Mouse (Mus musculus) 416B (cell line): Measurements from ENCODE around the gene Zfp592.
"Not testable (repeated sequence)": the region's sequence is repeated elsewhere in the genome, so short reads cannot be mapped to it uniquely, and the experiment has no call there.

Experiments
- DNase-seq: peaks from one replicate; pipeline ENCODE4 v3.0.0; 2011; ENCODE audit warnings: low read depth

Gene Zfp592

DNA sequence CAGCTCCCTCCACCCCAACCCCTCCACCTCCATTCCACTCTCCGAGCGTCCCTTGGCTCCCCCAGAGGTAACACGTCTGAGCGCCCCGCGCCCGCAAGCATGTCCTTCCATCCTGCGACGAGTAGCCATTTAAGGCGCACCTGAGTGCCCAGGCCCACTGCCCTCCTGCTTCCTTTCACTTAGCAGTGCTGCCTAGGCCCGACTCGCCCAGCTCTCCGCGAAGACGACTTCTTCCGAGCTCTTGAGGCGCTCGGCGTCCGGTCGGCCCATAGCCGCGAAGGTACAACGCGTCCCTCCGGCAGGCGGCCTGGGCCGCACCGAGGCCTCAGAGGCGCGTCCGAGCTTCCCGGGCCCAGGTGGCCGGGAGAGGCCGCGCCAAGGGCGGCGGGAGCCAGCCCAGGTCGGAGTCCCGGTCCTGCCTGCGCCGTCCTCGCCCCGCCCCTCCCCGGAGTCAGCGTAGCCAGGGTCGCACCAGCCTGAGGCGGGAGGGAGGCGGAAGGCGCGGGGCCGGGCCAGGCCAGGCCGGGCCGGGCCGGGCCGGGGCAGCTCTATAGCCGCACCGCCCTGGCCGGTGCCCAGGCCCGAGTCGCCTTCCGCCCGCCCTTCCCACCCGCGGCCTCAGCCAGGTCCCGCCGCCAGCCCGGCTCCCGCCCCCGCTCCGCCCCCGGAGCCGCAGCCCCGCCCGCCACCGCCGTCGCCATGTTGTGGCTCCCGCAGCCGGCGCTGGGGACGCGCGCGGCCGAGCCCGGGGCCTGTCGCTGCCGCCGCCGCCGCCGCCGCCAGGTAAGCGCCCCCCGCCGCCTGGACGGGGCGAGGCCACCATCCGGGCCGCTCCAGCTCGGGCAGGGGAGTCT, at the start of gene Zfp592:
Gene Zfp592, plus strand, starts transcription at position 702 of the 854 bp plus-strand sequence.
- DNase-seq, result peak; percentile 64

- DNase-seq, result peak; percentile 94
These were observed 45.8 kb upstream of the Zfp592 start, which contains the start of gene Sec11a for GRCm38 (mm10) chr7:80947445-80948350. Sec11a (minus strand) TSS chr7:80947780.

DNA sequence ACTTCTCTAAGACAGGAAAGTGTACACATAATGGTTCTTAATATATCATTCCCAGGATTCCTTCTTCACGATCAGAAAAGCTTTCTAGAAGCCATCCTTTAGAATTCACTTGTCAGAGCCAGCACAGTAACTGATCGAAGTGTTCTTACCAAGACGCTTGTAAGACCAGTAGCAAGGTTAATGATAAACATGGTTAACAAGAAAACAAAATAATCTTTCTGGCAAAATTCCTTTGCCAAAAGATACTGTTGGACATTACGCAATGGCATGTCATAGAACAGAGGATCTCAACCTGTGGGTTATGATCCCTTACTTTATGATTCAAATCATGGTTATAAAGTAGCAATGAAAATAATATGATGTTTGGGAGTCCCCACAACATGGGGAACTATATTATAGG, 42.0 kb upstream of the Zfp592 start:
- no peak for DNase-seq

DNA sequence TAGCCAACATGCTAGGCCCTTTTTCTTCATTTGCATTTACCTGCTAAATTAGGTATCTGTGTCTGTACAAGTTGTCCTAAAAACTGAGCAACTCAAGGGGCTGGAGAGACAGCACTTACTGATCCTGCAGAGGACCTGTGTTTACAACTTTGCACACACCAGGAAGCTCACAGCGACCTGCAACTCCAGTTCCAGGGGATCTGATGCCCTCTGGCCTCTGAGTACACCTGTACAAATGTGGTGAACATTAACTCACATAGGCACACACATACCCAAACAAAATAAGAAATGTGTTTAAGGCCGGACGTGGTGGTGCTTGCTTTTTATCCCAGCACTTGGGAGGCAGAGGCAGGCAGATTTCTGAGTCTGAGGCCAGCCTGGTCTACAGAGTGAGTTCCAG, 41.3 kb upstream of the Zfp592 start:
- no peak for DNase-seq

DNA sequence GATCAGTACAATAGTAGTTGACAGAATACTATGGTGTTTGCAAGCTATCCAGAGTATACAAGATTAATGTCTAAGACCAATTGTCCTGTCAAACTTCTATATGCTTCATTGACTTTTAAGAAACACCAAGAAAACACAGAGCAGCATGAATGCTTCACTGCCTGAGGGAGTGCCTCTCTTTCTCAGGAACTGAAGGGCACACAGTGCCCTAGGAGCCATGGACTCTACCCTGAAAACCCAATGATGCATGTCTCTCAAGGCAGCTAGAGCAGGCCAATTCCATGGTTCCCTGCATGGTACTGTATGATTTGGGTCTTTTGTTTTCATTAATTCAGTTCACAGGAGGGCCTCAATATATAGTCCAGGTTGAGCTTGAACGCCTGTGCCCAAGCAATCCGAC, 39.2 kb upstream of the Zfp592 start:
- no peak for DNase-seq

DNA sequence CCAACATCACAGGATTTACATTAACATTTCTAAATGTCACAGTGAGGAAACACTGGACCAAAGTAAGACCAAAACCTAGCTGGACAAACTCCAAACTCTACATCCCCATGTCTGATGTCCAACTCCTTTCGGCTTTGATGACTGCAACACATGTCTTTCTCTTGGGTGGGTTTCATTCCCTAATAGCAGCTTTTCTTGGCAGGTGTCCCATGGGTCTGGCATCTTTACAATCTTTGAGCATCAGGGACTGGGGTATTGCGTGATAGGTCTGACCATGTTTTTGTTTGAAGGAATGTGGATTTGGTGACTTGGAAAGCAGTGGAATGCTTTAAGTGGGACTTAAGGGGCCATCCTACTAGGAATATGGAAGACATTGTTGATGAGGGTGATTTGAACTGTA, 36.6 kb upstream of the Zfp592 start:
- DNase-seq, result no peak

DNA sequence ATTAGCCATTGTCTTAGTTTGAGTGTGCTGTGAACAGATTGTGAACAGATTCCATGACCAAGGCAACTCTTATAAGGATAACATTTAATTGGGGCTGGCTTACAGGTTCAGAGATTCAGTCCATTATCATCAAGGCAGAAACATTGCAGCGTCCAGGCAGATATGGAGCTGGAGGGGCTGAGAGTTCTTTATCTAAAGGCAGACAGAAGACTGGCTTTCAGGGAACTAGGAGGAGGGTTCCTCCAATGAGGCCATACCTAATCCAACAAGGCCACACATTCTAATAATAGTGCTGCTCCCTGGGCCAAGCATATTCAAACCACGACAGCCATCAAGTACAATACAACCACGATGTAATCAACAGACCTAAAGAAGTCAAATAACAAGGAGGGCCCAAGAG, 34.5 kb upstream of the Zfp592 start:
- no peak for DNase-seq

DNA sequence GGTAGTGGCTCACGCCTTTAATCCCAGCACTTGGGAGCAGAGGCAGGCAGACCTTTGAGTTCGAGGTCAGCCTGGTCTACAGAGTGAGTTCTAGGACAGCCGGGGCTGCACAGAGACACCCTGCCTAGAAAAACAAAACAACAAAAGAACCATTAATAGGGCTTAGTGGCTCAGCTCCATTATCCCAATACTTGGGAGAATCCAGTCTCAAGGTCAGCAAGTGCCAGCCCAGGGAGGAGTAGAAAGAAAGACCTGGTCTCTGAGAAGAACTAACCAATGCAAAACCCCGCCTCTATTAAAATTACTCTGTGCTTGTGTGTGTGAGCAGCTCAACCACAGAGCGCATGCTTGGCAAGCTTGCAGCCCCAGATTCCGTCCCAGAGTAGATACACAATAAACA, 30.7 kb upstream of the Zfp592 start:
- no peak for DNase-seq

DNA sequence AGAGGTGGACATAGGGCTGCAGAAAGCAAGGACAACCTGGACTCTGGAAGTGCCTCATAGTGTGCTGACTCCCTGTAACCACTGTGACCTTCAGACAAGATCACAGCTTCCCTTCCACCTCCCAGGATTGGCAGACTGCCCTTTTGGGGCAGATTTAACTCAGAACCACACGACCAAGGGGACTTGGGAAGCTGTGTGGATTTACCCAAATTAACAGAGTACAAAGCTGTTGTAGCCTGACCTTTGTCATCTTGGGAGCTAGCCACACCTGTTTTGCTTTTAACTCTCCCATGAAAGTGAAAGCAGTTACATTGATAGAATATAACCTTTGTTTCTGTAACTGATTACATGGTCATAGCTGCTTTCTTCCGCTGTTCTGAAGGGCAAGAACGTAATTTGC, 22.6 kb upstream of the Zfp592 start:
- no peak for DNase-seq

DNA sequence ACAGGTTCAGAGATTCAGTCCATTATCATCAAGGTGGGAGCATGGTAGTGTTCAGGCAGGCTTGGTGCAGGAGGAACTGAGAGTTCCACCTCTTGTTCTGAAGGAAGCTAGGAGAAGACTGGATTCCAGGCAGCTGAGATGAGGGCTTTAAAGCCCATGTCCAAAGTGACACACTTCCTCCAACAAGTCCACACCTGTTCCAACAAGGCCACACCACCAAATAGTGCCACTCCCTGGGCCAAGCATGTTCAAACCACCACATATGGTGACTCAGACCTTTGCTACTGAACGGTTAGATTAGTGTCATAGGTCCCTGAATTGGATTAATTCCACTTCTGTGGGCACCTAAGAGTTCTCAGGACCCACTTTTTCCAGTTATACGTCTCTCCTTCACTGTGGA, 22.1 kb upstream of the Zfp592 start:
- DNase-seq, result no peak

GRCm38 (mm10) chr7:80972082-80972481, 21.4 kb upstream of the Zfp592 start:
- DNase-seq, result no peak

DNA sequence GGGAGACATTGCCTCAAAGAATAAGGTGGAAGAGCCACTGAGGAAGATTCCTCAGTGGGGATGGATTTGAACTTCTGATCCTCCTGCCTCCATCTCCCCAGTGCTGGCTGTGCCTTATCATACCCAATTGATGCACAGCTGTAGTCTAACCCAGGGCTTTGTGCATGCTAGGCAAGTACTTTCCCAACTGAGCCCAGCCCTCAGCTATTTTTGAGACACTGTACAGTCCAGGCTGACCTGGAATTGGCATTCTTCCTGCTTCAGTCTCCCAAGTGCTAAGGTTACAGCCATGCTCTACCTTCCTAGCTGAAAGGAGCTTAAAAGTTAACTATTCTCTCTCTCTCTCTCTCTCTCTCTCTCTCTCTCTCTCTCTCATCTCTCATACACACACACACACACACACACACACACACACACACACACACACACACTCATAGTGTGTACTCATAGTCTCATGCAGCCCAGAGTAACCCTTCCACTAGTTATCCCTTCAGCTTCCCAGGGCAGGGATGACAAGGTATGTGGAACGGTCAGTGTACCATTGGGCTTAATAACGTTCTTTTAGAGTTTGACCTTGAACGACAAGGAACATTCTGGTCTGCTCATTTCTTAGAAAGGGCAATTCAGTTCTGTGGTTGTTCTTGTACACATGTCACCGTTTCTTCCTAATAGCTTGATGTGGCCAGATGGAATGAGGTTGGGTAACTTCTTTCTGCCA, 20.4 kb upstream of the Zfp592 start:
- DNase-seq, result not testable (repeated sequence)

DNA sequence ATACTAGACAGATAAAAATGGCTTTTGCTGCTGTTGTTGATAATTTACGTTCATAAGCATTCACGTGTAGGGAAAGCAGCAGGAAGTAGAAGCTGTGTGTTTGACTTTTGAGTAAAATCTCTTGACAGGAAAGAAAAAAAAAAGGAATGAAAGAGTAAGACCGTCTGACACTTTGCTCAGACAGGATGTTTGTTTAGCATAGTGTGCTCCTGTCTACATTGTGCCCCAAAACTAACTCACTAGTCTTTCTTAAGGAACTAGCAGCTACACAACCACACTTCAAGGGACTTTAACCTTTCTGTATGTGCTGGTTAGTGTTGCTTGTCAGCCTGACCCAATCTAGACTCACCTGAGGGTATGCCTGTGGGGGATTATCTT, 19.9 kb upstream of the Zfp592 start:
- DNase-seq, result not testable (repeated sequence)

DNA sequence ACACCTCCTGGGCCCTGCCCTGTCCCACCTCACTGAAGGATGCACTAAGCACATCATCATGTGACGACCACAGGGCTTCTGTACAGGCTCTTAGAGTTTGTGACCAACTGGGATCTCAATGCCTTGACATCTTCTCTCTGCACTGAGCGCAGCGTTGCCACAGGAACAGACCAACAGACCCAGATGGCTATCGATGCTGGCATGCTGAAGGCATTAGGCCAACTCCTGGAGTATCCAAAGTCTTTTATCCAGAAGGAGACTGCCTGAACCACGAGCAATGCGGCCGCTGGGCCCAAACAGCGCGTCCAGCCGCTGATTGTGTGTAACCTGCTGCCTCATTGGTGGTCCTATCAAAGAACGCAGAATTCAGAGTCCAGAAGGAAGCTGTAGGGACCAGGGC, 12.9 kb upstream of the Zfp592 start:
- DNase-seq, result no peak

DNA sequence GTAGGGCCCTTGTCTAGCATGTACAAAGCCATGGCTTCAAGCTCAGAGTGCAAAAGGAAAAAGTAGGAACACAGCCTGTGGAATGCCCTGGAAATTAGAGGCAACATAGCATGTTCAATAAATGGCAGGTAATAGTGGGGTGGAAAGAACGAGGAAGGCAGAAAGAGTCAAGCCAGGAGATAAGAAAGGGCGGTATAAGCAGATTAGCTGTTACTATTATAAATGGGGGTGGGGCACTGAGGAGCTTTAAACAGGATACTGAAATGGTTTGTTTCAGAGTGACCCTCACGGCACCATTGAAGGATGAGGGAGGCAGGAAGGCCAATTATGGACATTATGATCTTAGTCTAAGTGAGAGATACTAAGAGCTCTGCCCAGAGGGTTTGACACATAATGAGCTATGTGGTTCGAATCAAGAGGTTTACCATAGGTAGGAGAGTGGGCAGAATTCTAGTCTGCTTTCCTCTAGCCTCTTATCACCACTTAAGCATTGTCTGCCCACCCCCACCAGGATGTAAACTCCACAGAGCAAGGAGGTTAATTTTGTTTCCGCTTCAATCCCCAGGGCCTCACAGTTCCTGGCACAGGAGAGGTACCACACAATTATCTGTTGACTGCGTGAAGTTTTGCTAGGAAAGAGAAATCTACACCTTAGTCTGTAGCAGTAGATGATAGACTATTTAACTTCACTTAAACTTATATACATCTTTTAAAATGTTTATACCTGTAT, 6.9 kb upstream of the Zfp592 start:
- no peak for DNase-seq

DNA sequence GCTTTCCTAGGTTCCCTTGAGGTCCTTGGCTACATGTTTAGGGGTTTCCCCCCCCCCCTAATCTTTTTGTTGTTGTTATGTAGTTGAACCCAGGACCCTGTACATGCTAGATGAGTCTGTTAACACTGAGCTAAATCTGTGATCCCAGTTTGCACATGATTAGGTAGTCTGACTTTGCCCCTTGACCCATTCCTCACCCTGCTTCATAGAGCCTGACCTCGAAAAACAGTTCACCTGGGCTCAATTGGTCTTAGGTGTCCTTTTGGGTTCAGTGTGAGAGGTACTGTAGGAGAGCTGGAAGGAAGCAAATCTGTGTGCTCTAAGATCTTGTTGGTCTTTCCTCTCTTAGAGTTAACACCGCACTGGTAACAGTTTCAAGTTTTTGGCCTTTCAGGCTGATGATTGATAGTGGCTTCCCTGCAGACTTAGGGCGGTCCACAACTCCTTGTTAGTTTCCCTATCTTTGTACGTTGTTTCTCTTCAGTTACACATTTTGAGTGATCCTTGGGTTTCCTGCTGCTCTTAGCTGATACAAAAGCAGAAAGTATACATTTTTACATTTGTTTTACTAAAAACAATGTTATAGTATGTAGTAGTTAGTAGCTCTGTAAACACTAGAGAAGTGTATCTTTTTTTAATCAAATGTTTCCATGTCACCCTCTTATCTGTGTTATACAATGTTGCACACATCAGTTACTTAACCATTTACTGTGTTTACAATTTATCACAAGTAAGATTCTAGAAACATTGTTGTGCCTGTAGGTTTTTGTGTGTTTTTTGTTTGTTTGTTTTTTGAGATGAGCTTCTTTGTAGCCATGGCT, 5.5 kb upstream of the Zfp592 start:
- no peak for DNase-seq

DNA sequence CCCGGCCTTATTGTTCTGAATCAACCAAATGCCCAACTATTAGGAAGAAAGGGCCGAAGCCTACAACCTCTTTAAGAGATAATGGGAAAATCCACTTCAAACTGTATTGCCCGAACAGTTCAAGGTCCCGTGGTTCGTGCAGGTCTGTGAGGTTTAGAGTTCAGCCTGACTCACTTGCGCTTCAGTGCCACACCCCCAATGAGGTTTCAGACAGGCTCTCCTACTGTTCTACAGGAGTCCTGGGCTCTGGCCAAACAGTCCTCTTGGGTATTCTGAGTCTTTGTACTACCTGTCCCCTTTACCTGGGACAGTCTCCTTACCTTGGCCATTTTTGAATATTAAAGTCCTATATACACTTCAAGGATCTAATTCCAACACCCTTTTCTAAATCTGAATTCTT, 3.2 kb upstream of the Zfp592 start:
- DNase-seq, result peak; percentile 42

- no peak for DNase-seq
These were observed 1.9 kb upstream of the Zfp592 start for GRCm38 (mm10) chr7:80991589-80991988.

GRCm38 (mm10) chr7:80992063-80992462, 1.4 kb upstream of the Zfp592 start:
- DNase-seq, result no peak

DNA sequence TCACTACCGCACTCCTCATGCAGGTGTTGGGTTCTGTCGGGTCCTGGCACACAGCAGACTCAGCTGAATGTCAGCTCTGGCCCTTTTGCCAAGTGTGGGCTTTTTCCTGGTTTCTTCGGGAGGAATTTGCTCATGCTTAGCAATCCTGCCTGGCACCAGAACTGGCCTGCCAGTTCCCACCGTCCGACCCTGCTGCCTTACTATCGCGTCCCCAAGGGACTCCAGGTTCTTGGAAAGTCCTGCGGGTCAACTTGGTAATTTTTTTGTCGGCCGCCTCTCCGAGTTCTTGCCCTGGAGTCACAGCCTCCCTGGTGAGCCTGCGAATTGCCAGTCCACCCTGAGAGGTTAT, 876 bp upstream of the Zfp592 start:
- no peak for DNase-seq
